Mouse (Mus musculus) megakaryocyte-erythroid progenitor cell, adult 5-6 weeks (primary cell): ENCODE data around the gene Zfp36l1. TPM values are rescaled to one million over a fixed set of nuclear protein-coding genes. Genes with fewer than 3 reads are reported as not detected.

Experiments
- ATAC-seq: replicated peaks from 2 replicates; pipeline ENCODE4 v1.8.0; 2016; ENCODE audit warnings: mild to moderate bottlenecking, inconsistent platforms; ENCODE audit not compliant: severe bottlenecking, poor library complexity, low FRiP score, low TSS enrichment
- total RNA-seq, 2 experiments: library from RNA; stranded (forward) in 1 of 2; stranded (reverse) in 1 of 2; fragments of 200-1000, 215-1000 nt in 1 of 2; fragments of >200 nt in 1 of 2; fragmentation: Nextera tagmentation in 1 of 2; gene quantifications; 2 replicates each; pipeline ENCODE4 v1.2.3; 2014 to 2017

Gene Zfp36l1
- total RNA-seq, 2 experiments from 2014 or later: 18.5 to 76.1 TPM

- ATAC-seq: no peak
These were observed 29.5 kb downstream of the Zfp36l1 start for GRCm38 (mm10) chr12:80083133-80083821.

- peak; percentile 78 for ATAC-seq
These were observed 30.1 kb downstream of the Zfp36l1 start for GRCm38 (mm10) chr12:80082730-80083129.

GRCm38 (mm10) chr12:80081440-80081839 is 31.4 kb downstream of the Zfp36l1 start:
- ATAC-seq: no peak

GRCm38 (mm10) chr12:80079937-80080336 is 32.9 kb downstream of the Zfp36l1 start:
- ATAC-seq: no peak

GRCm38 (mm10) chr12:80074331-80074730 is 38.5 kb downstream of the Zfp36l1 start:
- no peak for ATAC-seq

GRCm38 (mm10) chr12:80070534-80071287 is 42.1 kb downstream of the Zfp36l1 start:
- ATAC-seq: no peak

- ATAC-seq: no peak
These were observed 43.8 kb downstream of the Zfp36l1 start for GRCm38 (mm10) chr12:80069040-80069439.

- no peak for ATAC-seq
These were observed 44.8 kb downstream of the Zfp36l1 start for GRCm38 (mm10) chr12:80068016-80068415.

GRCm38 (mm10) chr12:80065049-80065448 is 47.8 kb downstream of the Zfp36l1 start:
- no peak for ATAC-seq

- no peak for ATAC-seq
These were observed 48.5 kb downstream of the Zfp36l1 start for GRCm38 (mm10) chr12:80064306-80064705.

- no peak for ATAC-seq
These were observed 49.2 kb downstream of the Zfp36l1 start for GRCm38 (mm10) chr12:80063402-80064150.

GRCm38 (mm10) chr12:80062410-80063401 is 50.1 kb downstream of the Zfp36l1 start:
- no peak for ATAC-seq

- ATAC-seq: no peak
These were observed 51.0 kb downstream of the Zfp36l1 start for GRCm38 (mm10) chr12:80061810-80062209.

GRCm38 (mm10) chr12:80060809-80061208 is 52.0 kb downstream of the Zfp36l1 start:
- ATAC-seq: peak; percentile 40; the same call in 1 of the 2 replicates

GRCm38 (mm10) chr12:80060338-80060737 is 52.5 kb downstream of the Zfp36l1 start:
- ATAC-seq: no peak

- ATAC-seq: no peak
These were observed 53.0 kb downstream of the Zfp36l1 start for GRCm38 (mm10) chr12:80059773-80060328.
